Mouse (Mus musculus) myocyte (in vitro differentiated cells): ENCODE data around the gene Abhd14b.

Experiments used
- CEBPB ChIP-seq: IDR thresholded peaks from 2 replicates; pipeline ENCODE4 v1.6.1; 2011; ENCODE audit warnings: mild to moderate bottlenecking, moderate library complexity; ENCODE audit not compliant: poor library complexity, insufficient read depth, severe bottlenecking
- MAX ChIP-seq: IDR thresholded peaks from one replicate; pipeline ENCODE4 v1.6.1; 2011; ENCODE audit warnings: low read depth, mild to moderate bottlenecking, control low read depth
- POLR2A ChIP-seq: IDR thresholded peaks from one replicate; pipeline ENCODE4 v1.6.1; 2011; ENCODE audit warnings: low read depth, mild to moderate bottlenecking, control low read depth, moderate library complexity; ENCODE audit not compliant: insufficient read length
- POLR2AphosphoS2 ChIP-seq: IDR thresholded peaks from one replicate; pipeline ENCODE4 v1.6.1; 2011; ENCODE audit warnings: low read depth, control low read depth; ENCODE audit not compliant: insufficient read length
- SRF ChIP-seq: IDR thresholded peaks from one replicate; pipeline ENCODE4 v1.6.1; 2011; ENCODE audit warnings: low read depth; ENCODE audit not compliant: control insufficient read depth, insufficient read length
- TCF12 ChIP-seq: IDR thresholded peaks from one replicate; pipeline ENCODE4 v1.6.1; 2011; ENCODE audit warnings: mild to moderate bottlenecking, control low read depth; ENCODE audit not compliant: poor library complexity, insufficient read depth, severe bottlenecking
- TCF3 ChIP-seq: IDR thresholded peaks from one replicate; pipeline ENCODE4 v1.6.1; 2011; ENCODE audit warnings: low read depth, control low read depth; ENCODE audit not compliant: insufficient read length
- USF1 ChIP-seq: IDR thresholded peaks from one replicate; pipeline ENCODE4 v1.6.1; 2011; ENCODE audit warnings: low read depth, mild to moderate bottlenecking, control low read depth, moderate library complexity

GRCm38 (mm10) chr9:106476924-106477484, 29.7 kb downstream of the Abhd14b start, which contains the start of gene Parp3:
- TF ChIP-seq USF1 (no peak), POLR2A (peak; percentile 63), MAX (peak; percentile 52), SRF (no peak), TCF12 (no peak), POLR2AphosphoS2 (peak; percentile 24), CEBPB (no peak), TCF3 (no peak)
